Mouse (Mus musculus): Measurements from ENCODE around the gene Prex1.

Prex1 gene

DNA sequence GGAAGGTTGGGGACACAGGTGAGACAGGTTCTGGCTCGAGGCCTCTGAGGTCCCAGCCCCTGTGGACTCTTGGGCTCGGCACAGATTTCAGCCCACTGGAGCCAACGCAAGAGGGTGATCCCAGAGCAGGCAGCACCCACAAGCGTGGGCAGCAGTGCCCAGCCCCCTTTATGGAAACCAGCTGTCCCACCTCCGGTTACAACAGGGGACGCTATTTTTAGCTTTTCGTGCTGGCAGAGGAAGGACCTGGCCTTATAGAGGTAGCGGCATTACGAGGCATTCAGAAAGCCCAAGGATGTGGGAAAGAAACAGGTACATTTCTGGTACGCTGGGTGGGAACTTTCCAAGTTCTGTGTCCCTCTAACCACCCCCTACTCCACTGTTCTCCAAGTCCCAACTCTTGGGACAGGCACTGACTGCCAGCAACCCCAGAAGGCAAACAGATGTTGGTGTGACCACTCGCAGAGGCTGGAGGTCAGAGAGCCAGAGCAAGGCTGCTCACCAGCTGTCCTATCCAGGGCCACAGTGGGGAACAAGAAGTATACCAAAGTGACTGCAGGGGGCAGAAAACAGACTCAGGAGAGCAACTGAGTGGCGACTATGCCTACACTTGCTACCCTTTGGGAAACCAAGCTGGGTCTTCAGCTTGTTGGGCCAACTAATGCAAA, 108.3 kb downstream of the Prex1 start:
- DNase-seq (ENCODE audit: low read depth, low spot score), result no peak

DNA sequence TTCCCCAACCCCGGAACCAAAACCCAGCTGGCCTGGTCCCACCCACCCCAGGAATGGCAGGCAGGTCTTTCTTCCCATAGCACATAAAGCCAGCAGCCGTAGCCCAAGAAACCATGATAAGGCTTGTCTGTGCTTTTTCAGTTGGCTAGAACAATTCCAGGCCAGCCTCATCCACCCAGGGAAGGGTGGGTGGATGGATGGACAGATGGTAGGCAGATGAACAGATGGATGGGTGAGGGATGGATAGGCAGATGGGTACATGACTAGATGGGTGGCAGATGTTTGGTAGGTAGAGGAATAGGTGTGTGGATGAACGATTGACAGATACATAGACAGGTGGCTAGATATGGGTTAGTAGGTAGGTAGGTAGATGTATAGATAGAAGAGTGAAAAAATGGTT, 110.7 kb downstream of the Prex1 start:
- no peak for DNase-seq (ENCODE audit: low read depth, low spot score)

DNA sequence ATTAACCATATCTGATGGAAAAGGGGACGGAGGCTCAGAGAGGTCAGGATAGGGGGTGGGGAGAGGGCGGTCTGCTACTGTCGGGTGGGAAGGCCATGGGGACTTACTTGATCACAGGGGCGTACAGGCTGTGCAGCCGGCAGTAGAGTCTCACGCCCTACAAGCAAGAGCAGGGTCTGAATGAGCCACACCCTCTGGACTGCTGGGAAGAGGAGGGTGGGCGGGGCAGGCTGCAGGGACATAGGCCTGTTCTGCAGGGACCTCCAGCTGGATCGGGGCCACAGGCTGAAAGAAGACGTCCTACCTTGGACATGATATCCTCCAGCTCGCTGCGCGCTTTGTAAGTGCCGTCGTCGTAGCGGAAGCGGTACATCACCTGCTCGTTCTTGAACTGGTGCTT, 112.2 kb downstream of the Prex1 start:
- peak; percentile 68 for DNase-seq (ENCODE audit: low read depth, low spot score)

DNA sequence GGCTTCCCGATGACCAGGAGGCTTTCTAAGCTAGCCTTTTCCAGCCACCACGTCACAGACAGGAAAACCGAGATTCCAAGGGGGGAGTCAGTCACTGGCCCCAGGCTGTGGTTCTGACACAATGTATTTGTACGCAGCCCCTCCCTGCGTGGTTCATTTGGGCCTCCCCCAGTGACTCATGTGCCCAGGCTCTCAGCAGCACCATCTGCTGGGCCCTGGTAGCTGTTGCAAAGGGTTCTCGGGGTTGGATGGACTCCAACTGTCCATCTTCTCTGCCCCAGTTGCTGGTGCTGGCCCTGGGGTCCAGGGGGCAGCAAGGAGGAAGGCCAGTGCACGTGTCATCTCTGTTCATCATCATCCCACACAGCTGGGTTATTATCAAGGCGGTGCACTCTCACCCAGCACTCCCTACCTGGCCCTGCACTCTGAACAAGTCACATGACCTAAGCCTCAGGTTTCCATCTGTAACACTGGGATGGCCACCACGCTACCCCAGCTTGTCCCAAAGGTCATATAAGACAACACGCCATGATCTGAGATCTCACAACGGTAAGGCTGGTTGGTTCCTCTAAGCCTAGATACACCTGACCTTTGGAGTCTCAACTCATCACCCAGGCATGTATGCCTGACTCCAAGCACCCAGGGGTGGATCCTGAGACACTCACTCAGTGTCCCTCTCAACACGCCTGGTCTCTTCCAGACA, 115.0 kb downstream of the Prex1 start:
- no peak for DNase-seq (ENCODE audit: low read depth, low spot score)

DNA sequence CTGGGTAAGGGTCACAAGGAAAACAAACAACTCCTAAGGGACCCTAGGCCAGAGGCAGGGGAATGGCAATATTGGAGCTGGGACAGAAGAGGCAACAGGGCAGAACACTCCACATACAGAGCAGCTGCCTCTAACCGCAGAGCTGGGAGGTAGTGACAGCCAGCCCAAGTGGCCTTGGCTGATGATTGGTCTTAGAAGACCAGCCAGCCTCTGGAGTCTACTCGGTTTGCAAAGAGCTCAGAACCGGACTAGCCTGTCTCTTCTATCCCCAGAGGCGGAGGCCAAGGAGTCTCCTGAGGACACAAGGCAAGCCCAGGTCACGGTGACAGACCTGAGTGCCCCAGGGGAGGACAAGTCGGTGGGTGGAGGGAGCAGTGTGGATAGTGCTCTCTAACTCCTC, 115.9 kb downstream of the Prex1 start:
- no peak for DNase-seq (ENCODE audit: low read depth, low spot score)

DNA sequence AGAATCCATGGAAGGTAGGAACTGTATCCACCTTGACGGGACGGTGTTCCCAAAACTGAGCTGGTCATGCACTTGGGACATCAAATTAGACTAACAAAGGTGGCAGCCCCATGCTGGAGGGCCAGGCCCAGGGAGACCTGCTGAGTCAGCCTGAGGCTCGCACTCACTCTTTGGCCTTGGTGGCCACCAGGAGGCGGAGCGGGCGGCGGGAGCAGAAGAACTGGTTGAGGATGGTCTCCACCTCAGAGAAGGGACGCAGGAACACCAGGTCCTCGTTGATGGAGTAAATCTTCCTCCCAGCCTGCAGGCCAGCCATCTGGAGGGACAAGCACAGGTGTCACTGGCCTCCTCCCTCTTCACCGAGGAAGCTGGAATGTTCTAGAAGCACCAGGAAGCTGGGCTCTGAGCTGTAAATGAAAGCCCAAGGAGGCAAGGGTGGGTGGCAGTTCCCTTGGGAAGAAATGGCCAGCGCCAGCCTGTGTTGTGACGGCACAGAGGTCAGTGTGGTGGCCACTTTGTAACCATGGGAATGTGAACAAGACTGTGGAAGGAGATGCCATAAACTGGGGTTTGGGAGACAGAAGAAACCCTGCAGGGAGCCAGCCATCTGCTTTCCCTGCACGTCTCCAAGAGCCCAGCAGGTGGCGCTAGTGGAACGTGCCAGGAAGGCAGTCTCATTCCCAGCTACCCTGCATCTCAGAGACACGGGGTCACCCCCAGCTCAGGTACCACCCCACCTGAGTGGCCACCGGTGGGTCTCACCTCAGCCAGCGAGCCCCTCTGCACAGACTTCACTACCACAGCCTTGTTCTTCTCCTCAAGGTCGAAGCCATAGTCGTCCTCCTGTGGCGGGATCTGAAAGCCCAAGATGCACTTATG, 121.4 kb downstream of the Prex1 start:
- DNase-seq (ENCODE audit: low read depth, low spot score), result peak; percentile 72

DNA sequence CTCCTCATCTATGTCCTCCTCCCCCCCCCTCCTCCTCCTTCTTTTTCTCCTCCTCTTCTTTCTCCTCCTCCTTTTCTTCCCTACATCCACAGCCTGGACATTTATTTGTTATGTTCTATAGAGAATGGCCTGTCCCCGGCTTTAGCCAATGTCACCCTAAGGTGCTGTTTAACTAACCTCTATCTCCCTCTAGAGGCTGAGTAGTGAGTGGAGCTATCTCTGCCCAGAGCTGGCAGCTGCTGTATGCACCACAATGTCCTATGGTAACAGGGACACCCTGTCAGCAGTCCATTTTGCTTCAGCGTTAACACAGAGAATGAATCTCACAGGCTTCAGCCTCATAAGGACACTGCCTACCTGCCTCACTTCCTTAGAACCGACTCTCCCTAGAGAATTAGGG, 129.1 kb downstream of the Prex1 start:
- no peak for DNase-seq (ENCODE audit: low read depth, low spot score)

DNA sequence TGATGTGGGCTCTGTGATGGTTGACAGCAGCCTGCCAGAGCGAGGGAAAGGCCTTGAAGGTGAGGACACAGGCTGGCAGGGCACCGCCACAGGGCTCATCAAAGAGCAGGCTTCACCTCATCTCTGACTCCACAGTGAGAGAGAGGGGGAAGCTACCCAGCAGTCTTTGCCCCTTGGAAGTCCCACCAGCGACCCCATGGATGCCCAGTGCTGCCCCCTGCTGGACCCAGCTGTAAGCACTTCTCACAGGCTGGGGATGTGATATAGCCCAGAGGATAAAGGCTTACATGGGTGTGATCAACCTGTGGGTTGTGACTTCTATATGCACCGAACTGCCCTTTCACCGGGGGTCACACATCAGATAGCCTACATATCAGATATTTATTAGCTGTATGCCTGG, 130.3 kb downstream of the Prex1 start:
- DNase-seq (ENCODE audit: low read depth, low spot score), result peak; percentile 41

DNA sequence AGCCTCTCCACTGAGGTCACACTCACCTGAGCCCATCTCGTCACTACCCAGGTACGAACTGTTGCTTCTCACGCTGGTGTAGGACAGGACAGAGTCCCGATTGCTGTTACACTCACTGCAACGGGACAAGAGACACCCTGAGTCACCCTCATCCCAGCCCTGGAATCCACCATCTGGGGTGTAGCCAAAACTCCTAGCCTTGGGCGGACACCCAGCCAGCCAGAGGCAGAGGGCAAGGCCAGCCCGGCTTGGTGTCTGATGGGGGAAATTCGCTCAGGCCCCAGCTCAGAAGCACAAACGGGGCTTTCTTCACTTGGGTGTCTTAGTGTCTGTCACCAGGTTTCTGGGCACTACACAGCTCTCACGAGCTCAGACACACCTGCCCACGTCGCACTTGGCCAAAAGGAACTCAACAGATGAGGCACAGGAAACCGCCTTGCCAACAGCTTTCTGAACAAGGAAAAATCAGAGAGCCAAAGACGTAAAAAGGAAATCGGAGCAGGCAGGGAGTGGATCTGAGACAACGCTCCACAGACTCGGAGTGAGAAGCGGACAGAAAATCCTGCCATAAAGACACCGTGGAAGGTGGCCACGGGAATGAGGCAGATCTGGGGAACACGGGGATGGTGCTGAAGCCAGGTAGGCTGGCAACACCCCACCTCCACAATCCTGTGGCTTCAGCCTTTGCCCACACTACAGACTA, 131.6 kb downstream of the Prex1 start:
- DNase-seq (ENCODE audit: low read depth, low spot score), result no peak

DNA sequence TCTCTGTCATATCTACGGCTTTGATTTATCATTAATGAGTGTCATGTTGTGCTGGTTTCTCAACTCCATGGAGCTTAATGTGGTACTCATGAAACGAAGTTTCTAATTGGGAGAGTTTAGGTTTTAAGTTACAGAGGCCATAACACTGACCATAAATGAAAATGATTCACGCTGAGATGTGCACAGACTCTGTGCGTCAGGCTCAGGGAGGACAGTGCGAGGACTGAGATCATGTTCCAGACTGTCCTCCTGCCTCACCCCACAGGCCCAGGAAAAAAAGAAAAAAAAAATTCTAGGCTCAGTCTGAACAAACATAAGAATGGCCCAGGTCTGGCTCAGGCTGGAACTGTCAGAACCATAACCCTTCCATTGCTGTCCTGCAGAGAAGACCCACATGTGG, 133.8 kb downstream of the Prex1 start:
- DNase-seq (ENCODE audit: low read depth, low spot score), result no peak

DNA sequence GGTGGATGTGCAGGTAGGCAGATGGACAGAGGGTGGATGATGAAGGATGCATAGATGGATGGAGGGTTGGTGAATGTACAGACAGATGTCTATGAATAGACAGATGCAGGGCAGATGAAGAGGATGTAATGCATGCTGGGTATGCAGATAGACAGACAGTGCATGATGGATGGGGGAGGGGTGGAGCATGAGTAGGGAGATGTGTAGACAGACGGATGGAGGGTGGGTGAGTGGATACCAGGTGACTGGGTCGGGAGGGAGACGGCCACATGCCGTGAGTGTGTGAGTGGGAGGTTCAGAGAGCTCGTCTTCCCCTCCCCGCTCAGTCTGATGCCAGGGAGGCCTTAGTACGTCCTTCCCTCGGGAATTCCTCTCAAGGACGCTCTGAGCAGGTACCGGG, 134.3 kb downstream of the Prex1 start:
- no peak for DNase-seq (ENCODE audit: low read depth, low spot score)

DNA sequence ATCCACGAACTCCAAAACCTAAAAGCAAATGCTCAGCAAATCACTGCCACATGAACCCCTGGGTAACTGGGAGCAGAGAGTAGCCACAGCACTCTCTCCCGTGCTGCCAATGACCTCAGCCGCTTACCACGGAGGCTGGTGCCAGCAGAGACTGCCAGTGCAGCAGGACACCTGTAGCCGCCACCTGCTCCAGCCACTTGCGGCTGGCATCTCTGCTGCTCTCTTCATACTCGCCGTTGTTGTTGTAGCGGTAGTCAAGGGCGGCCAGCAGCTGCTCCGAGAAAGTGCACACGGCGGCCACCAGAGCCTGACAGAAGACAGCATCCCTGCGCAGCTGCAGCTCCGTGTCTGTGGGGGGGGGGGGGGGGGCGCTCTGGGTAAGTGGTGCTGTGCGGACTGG, 138.2 kb downstream of the Prex1 start:
- no peak for DNase-seq (ENCODE audit: low read depth, low spot score)

DNA sequence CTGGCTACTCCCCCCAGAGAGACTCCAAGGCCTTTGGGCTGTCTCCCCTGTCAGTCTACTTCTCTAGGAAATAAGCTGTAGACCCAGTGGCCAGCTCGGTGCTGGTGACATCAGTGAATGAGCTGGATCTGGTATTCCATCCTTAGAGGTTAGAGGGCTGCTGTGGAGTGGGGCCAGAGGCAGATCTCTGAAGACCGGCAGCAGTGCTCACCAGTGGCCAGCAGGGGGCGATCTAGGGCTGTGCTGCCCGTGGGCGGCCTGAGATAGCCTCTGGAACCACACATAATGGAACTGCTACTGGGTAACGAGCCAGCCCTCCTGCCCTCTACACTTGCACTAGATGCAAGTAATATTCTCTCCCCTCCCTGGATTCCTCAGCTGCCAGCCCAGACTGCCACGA, 138.7 kb downstream of the Prex1 start:
- DNase-seq (ENCODE audit: low read depth, low spot score), result peak; percentile 67

DNA sequence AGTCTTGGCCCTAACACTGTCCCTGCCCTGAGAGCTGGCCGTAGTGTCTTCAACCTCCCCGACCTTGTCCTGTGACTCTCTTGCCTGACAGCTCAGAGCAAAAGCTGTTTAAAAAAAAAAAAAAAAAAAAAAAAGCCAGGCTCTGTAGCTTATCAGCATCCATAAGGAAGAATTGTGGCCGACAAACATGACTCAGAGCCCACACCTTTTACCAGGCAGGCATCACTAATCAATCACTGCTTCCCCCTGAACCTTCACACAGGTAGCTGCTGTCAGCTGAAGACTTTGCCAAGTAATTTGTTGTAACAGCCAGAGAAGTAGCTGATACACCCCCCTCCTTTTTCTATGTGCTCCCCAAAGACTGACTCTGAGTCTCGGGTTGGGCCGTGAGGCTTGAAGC, 140.0 kb downstream of the Prex1 start:
- no peak for DNase-seq (ENCODE audit: low read depth, low spot score)

DNA sequence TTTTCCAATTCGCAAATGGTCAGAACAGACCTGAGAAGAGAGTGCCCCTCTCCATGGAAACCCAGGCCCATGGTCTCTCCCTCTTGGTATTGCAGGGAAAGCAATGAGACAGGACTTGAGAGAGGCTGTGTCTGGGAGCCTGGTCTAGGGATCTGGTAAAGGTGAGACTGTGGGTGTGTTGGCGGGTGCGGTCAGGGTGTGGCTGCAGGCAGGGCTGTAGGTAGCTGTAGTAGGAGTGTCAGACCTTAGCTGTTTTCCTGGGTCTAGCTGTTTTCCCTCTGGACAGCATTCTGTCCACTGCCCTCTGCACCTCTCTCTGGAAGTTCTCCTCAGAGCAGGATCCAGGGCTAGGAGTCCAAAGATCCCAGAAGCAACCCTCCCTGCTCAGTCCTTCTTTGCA, 141.3 kb downstream of the Prex1 start:
- DNase-seq (ENCODE audit: low read depth, low spot score), result no peak

DNA sequence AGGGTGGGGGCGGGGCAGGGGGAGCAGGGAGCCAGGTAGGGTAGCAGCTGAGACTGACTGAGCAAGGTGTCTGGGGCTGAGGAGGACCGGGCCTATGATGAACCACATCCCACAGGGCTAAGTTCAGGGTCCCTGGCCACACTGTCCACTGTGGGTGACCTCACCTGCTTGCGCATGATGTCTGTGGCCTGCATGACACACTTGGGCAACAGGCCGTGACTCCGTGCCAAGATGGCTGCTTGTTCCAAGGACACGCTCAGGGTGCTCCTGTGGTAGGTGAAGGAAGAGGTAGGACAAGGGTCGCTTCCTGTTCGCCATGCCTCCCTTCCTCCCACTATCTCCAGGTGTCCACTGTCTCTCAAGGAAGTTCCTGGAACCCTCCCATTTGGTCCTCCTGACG, 144.4 kb downstream of the Prex1 start:
- no peak for DNase-seq (ENCODE audit: low read depth, low spot score)

DNA sequence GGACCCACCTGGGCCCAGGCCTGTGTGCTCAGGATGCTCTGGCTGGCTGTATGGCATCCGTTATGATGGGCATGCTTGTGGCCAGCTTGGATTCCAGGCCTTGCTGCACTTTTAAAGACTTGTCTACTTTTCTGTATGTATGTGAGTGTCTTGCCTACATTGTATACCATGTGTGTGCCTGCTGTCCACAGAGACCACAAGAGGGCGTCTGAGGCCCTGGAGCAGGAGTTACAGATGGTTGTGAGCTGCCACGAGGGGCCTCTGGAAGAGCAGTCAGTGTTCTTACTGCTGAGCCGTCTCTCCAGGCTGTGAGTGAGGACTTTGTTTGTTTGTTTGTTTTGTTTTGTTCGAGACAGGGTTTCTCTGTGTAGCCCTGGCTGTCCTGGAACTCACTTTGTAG, 148.1 kb downstream of the Prex1 start:
- DNase-seq (ENCODE audit: low read depth, low spot score), result peak; percentile 85

DNA sequence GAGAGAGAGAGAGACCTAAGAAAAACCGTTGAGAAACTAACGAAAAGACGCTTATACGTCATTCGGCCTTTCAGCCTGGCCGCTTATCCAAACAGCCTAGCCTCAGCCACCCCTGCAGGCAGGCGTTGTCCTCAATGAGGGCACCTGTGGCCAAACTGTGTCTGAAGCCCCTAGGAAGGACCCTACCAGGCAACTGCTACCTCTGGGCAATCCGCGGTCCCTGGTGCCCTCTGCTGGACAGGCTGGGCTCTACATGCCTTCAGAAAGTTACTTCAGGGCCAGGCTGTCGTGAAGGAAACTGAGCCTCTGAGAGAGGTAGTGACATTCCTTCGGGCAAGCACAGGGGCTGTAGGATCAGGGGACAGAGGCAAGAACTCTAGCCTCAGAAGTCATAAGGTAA, 149.2 kb downstream of the Prex1 start:
- peak; percentile 80 for DNase-seq (ENCODE audit: low read depth, low spot score)

DNA sequence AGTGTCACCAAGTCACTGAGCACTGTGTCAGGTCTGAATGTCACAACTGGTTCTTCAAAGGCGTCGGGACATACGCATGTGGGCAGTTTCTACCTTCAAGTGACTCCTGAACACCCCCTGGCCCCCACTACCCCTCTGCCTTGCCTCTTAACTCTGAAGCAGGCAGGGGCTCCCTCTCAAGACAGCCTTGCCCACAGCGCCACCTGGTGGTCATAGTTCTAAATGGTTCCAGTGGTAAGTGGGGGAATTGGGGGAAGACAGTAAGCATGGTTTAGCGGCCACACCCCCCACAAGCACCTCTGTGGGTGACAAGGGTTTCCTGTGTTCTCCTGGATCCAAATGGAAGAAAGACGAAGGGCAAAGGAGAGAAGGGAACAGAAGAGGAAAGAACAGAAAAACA, 149.7 kb downstream of the Prex1 start:
- DNase-seq (ENCODE audit: low read depth, low spot score), result peak; percentile 90

DNA sequence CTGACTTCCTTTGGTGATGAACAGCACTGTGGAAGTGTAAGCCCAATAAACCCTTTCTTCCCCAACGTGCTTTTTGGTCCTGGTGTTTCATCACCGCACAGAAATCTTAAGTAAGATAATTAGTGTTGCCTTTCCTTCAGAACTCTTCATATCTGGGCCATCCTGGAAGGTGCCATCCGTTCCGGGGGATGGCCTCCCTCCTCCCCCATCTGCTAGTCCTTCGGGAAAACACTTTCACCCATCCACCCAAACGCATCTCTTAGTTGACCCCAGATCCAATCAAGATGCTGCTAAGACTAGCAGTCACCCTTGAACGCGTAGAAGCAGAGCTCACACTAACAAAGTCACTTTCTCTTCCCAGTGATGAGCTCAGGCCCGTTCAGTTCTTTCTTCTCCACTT, 150.6 kb downstream of the Prex1 start:
- DNase-seq (ENCODE audit: low read depth, low spot score), result no peak

DNA sequence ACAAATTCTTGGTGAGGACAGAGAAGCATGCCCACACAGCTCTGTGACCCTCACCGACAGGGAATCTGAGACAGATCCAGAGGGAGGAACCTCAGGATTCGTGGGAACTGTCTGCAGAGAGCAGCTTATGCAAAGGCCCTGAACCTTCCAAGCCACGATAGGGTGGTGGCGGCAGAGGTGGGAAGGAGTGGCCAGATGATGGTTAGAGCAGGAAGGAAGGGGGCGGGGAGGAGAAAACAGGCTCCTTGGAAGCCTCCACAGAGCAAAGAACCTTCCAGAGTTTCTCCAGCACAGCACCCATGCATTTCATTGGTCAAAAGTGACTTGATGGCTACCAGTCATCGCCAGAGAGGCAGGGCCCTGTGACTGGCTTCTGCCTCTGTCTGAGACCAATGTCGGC, 151.9 kb downstream of the Prex1 start:
- no peak for DNase-seq (ENCODE audit: low read depth, low spot score)

DNA sequence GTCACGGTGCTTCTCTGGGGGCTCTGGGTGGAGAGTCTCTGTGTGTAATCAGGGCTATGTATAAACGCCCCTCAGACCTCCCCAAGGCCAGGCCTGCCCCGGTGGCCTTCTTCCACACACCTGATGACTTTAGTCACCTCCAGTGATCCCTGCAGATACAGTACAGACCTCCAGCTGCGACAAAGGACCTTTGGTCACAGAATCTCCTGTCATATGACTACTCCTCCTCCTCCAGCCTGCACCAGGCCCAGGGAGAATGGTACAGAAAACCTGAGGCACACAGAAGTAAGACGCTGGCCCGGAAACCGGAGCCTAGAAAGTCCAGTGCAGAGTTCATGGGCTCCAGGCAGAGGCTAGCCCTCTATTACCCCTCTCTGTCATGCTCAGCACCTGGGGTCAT, 152.8 kb downstream of the Prex1 start:
- no peak for DNase-seq (ENCODE audit: low read depth, low spot score)
